Mouse (Mus musculus) small intestine, adult 2 months (tissue): ENCODE measurements around the gene Shroom4. TPM values are rescaled to one million over a fixed set of nuclear protein-coding genes. Genes with fewer than 3 reads are reported as not detected.

ENCODE experiments used
- H3K27ac ChIP-seq: fragments of 200-500 bp; 2 replicates; pipeline ENCODE4 v1.5.1; 2012; ENCODE audit warnings: low read depth, low read length, control low read depth, inconsistent platforms; ENCODE audit not compliant: insufficient read depth
- H3K27me3 ChIP-seq: fragments of 200-500 bp; 2 replicates; pipeline ENCODE4 v1.6.1; 2012; ENCODE audit warnings: mild to moderate bottlenecking, moderate library complexity, low read length, inconsistent platforms; ENCODE audit not compliant: control insufficient read depth, insufficient read depth
- H3K36me3 ChIP-seq: fragments of 200-500 bp; 2 replicates; pipeline ENCODE4 v1.6.1; 2012; ENCODE audit warnings: mild to moderate bottlenecking, low read length, control low read depth, inconsistent platforms; ENCODE audit not compliant: control insufficient read depth, insufficient read depth
- H3K4me1 ChIP-seq: fragments of 200-500 bp; 2 replicates; pipeline ENCODE4 v1.6.1; 2012; ENCODE audit warnings: low read length, inconsistent platforms, mixed read lengths; ENCODE audit not compliant: control insufficient read depth, insufficient read depth, insufficient read length
- H3K4me3 ChIP-seq: fragments of 200-500 bp; 2 replicates; pipeline ENCODE4 v1.5.1; 2012; ENCODE audit warnings: low read depth, mild to moderate bottlenecking, control low read depth, inconsistent platforms, low read length, moderate library complexity
- CTCF ChIP-seq: fragments of 200-500 bp; IDR thresholded peaks from 2 replicates; pipeline ENCODE4 v1.5.1; 2012; ENCODE audit warnings: low read depth, mild to moderate bottlenecking, control low read depth, inconsistent platforms, low read length, moderate library complexity, mixed read lengths; ENCODE audit not compliant: insufficient replicate concordance, insufficient read length; ENCODE audit errors: extremely low read depth
- POLR2A ChIP-seq: fragments of 200-500 bp; IDR thresholded peaks from 2 replicates; pipeline ENCODE4 v1.6.1; 2012; ENCODE audit warnings: low read depth, mild to moderate bottlenecking, control low read depth, inconsistent platforms, low read length, moderate library complexity
- WGBS: fragments of 180-500 bp; shearing (Covaris S2); methylation state at CpG from one replicate; pipeline ENCODE4 v1.1.7; 2018; 5-methylcytosine and 5-hydroxymethylcytosine counted together
- polyA plus RNA-seq: library from polyadenylated mRNA; depleted of rRNA; stranded (reverse); fragments of >200 nt; gene quantifications from 2 replicates; pipeline ENCODE4 v1.2.3, GENCODE M21; 2012

Shroom4 gene
- polyA plus RNA-seq, 1 experiment: 0.23 TPM

DNA sequence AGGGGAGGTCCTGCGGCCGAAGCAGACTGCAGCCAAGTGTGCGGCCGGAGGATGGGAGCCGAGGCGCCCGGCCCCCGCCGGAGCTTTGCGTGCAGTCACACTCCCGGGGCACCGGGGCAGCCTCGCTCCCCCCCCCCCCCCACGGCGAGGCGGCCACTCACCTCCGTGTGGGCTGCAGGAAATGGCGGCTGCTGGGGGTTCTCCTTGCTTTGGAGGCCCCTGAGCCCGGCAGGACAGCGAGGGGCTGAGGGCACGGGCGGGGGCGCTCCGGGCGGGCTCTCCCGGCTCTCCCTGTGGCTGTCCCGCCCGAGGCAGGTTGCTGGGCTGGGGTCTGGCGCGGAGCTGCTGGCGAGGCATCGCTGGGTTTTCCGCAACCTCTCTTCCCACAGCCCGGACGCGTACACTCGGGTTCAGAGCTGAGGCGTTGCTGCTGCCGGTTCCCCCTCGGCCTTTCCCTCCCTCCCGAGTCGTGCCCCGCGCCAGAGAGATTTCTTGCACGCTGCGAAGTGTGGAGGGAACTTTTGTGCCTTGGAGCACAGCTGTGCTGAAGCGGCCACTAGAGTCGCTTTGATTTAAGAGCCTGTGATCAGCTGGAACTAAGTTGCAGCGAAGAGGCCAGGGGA lies 855 bp downstream of the Shroom4 start:
- Histone ChIP-seq H3K27me3 (no peaks in the 10 kb centered on the region; the same call in 1 of the 2 replicates), H3K36me3 (no peaks in the 10 kb centered on the region), H3K4me3 (peak overlapping the region; percentile 76), H3K4me1 (peaks cover 3% of the 10 kb centered on the region; the same call in 1 of the 2 replicates), H3K27ac (no peak overlapping the region)
- TF ChIP-seq POLR2A: no peak
- TF ChIP-seq CTCF: no peak
- 13% methylated on average over 40 of the region's 49 CpGs for WGBS

DNA sequence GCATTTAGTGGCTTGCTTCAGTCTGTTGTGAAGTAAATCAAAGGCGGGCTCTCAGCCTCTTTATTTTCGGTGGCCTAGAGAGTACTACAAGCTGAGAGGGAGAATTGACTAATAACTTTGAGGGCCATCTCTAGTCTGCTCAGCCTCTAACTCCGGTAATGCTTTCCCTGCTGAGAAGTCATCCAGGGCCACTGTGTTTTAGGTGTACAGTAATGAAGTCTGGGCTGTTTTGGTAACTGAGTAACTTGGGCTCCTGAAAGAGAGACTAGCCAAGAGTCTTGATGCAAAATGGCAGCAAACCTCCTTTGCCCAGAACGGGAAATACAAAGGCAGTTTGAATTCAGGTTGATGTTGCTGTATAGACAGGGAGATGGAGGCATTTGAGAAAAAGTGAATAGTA lies 3.3 kb downstream of the Shroom4 start:
- no peak for TF ChIP-seq CTCF
- no peak for TF ChIP-seq POLR2A
- no peaks in the 10 kb centered on the region; the same call in 1 of the 2 replicates for H3K27me3 ChIP-seq
- no peak overlapping the region for H3K4me3 ChIP-seq
- H3K36me3 ChIP-seq: no peaks in the 10 kb centered on the region
- peaks cover 3% of the 10 kb centered on the region; the same call in 1 of the 2 replicates for H3K4me1 ChIP-seq
- WGBS: 85% methylated on average over 4 of the region's 4 CpGs
- H3K27ac ChIP-seq: no peak overlapping the region

DNA sequence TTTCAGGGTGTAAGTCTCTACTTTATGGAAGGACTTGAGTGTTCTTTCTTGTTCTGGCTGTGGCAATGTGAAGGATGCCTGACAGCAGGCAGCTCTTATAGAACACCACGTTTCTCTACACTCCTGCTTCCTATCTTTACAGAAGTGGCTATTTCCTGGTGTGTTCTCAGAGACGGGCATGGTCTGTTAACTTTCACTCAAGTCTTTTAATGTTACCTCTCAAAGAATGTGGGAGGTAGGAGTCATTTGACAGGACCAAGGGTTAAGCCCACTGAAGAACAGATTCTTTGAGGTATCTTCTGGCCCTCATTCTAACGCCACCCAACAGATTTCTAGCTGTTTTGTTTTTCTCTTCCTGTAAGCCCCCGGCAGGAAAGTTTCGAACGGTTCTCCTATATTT lies 9.5 kb downstream of the Shroom4 start:
- Histone ChIP-seq H3K36me3 (no peaks in the 10 kb centered on the region), H3K4me1 (no peaks in the 10 kb centered on the region), H3K4me3 (no peak overlapping the region), H3K27ac (no peak overlapping the region), H3K27me3 (no peaks in the 10 kb centered on the region)
- WGBS: 69% methylated on average over 6 of the region's 6 CpGs
- TF ChIP-seq POLR2A: no peak
- TF ChIP-seq CTCF: no peak

DNA sequence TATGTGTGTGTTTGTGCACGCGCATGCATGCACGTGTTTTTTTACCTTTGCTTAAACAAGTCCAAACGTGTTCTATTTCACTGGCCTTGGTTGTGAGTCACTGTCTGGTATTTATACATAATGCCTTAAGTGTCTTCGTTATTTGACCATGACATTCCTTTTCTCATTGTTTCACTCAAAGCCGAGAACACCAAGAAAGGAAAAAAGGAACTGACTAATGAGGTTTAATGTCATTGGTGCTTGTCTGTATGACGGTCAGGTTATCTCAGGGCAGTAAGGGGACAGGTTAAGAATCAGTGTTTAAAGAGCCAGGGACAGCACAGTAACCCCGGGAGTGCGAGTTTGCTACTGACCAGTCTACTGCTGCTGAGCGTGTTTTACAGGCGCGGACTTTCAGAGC lies 15.8 kb downstream of the Shroom4 start:
- Histone ChIP-seq H3K4me3 (no peak overlapping the region), H3K4me1 (no peaks in the 10 kb centered on the region), H3K27me3 (no peaks in the 10 kb centered on the region), H3K36me3 (no peaks in the 10 kb centered on the region), H3K27ac (no peak overlapping the region)
- TF ChIP-seq POLR2A (no peak), CTCF (no peak)
- whole genome bisulfite sequencing: 83% methylated on average over 12 of the region's 12 CpGs

DNA sequence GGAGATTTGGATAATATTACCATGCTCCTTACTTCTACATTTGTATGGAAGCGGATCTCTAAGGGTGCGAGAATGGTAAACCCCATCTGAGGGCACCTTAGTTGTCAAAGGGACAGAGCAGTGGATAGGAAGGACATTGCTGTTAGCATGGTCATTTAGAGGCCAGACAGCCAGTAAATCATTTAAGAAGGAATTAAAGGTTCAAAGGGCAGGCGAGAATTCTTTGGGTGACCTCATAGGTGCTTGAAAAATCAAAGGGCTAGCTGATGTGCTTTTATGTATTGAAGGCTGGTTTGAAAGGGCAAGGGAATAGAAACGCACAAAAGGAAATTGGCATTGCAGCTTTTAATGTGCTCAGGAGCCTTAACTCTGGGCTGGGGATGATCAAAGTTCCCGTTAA lies 16.3 kb downstream of the Shroom4 start:
- Histone ChIP-seq H3K4me1 (no peaks in the 10 kb centered on the region), H3K27me3 (no peaks in the 10 kb centered on the region), H3K27ac (no peak overlapping the region), H3K4me3 (no peak overlapping the region), H3K36me3 (no peaks in the 10 kb centered on the region)
- TF ChIP-seq CTCF: no peak
- TF ChIP-seq POLR2A: no peak
- WGBS: 82% methylated on average over 5 of the region's 5 CpGs

DNA sequence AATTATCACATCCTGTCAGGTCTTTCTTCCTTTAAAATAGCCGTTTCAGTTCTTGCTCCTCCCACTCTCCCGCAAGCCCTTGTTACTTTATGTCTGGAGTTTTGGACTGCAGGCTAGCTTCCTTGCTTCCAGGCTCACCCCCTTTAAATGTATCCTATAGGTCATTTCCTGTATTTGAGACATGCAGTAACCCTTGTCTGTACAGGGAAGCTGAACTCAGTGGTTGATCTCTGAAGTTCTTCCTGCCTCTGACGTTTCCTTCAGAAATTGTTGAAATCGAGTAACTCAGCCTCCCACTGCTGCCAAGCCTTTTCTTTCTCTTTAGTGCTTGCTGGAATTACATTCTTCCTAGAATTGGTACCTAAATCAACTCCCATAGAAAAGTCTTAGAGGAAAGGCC lies 18.5 kb downstream of the Shroom4 start:
- no peak for TF ChIP-seq POLR2A
- no peak for TF ChIP-seq CTCF

DNA sequence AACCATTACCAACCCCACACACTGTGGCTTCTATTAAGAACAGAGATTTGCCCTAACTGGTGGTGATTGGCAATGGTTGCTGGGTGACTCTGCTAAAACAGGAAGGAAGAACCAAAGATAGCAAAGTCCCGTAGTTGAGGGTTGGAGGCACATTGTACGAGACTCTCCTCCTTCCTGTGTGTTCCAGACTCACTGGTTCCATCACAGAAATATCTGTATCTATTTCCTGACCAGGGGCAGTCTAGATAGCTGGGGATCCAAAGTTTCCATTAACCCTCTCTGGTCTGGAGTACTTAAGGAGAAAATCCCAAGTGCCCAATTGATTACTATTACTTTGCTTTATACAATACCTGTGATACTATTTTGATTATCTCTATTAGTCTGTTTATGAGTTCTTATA lies 35.6 kb downstream of the Shroom4 start:
- Histone ChIP-seq H3K27ac (no peak overlapping the region), H3K4me1 (no peaks in the 10 kb centered on the region), H3K4me3 (no peak overlapping the region), H3K27me3 (no peaks in the 10 kb centered on the region), H3K36me3 (no peaks in the 10 kb centered on the region)
- no peak for TF ChIP-seq POLR2A
- no peak for TF ChIP-seq CTCF
- 68% methylated on average over 2 of the region's 2 CpGs for WGBS

More for the DNA sequence above, 18.5 kb downstream of the Shroom4 start:
- Histone ChIP-seq H3K4me3 (no peak overlapping the region), H3K4me1 (no peaks in the 10 kb centered on the region), H3K27ac (no peak overlapping the region), H3K36me3 (no peaks in the 10 kb centered on the region), H3K27me3 (no peaks in the 10 kb centered on the region)
- 57% methylated on average over 4 of the region's 4 CpGs for WGBS
